Mouse (Mus musculus) myocyte (in vitro differentiated cells): ENCODE results near the gene Arid4a. TPM values are rescaled to one million over a fixed set of nuclear protein-coding genes. Genes with fewer than 3 reads are reported as not detected.
A peak's percentile ranks its signal among the peaks of the same experiment; 100 is the strongest.

ENCODE experiments used
- H3K27me3 ChIP-seq: one replicate; pipeline ENCODE4 v1.6.1; 2011; ENCODE audit not compliant: control insufficient read depth, insufficient read depth, insufficient read length
- H3K36me3 ChIP-seq: one replicate; pipeline ENCODE4 v1.6.1; 2011; ENCODE audit not compliant: control insufficient read depth, insufficient read depth
- H3K4me2 ChIP-seq: one replicate; pipeline ENCODE4 v1.6.1; 2011; ENCODE audit warnings: low read depth, control low read depth
- H3K4me3 ChIP-seq: one replicate; pipeline ENCODE4 v1.5.1; 2011; ENCODE audit warnings: mild to moderate bottlenecking, control low read depth, moderate library complexity
- H3K79me2 ChIP-seq: one replicate; pipeline ENCODE4 v1.6.1; 2011; ENCODE audit not compliant: control insufficient read depth, insufficient read depth
- H3ac ChIP-seq: one replicate; pipeline ENCODE4 v1.6.1; 2011; ENCODE audit not compliant: control insufficient read depth, insufficient read length
- CEBPB ChIP-seq: IDR thresholded peaks from 2 replicates; pipeline ENCODE4 v1.6.1; 2011; ENCODE audit warnings: mild to moderate bottlenecking, moderate library complexity; ENCODE audit not compliant: poor library complexity, insufficient read depth, severe bottlenecking
- E2F4 ChIP-seq: IDR thresholded peaks from one replicate; pipeline ENCODE4 v1.6.1; 2011; ENCODE audit warnings: mild to moderate bottlenecking, control low read depth, moderate library complexity; ENCODE audit not compliant: insufficient read depth
- MAX ChIP-seq: IDR thresholded peaks from one replicate; pipeline ENCODE4 v1.6.1; 2011; ENCODE audit warnings: low read depth, mild to moderate bottlenecking, control low read depth
- MYOD1 ChIP-seq, 3 experiments: IDR thresholded peaks; one replicate each; pipeline ENCODE4 v1.6.1; 2011; ENCODE audit warnings: control low read depth in 2 of 3, low read depth in 2 of 3, mild to moderate bottlenecking in 2 of 3, moderate library complexity in 1 of 3; ENCODE audit not compliant: insufficient read length in 2 of 3, control insufficient read depth in 1 of 3
- MYOG ChIP-seq, 3 experiments: IDR thresholded peaks; one replicate each; pipeline ENCODE4 v1.6.1; 2011; ENCODE audit warnings: control low read depth in 2 of 3, low read depth in 2 of 3, mild to moderate bottlenecking in 2 of 3; ENCODE audit not compliant: insufficient read length in 2 of 3, control insufficient read depth in 1 of 3, insufficient read depth in 1 of 3
- POLR2A ChIP-seq: IDR thresholded peaks from one replicate; pipeline ENCODE4 v1.6.1; 2011; ENCODE audit warnings: low read depth, mild to moderate bottlenecking, control low read depth, moderate library complexity; ENCODE audit not compliant: insufficient read length
- POLR2AphosphoS2 ChIP-seq: IDR thresholded peaks from one replicate; pipeline ENCODE4 v1.6.1; 2011; ENCODE audit warnings: low read depth, control low read depth; ENCODE audit not compliant: insufficient read length
- REST ChIP-seq: IDR thresholded peaks from one replicate; pipeline ENCODE4 v1.6.1; 2011; ENCODE audit warnings: mild to moderate bottlenecking, control low read depth, moderate library complexity; ENCODE audit not compliant: insufficient read depth, insufficient read length
- SRF ChIP-seq: IDR thresholded peaks from one replicate; pipeline ENCODE4 v1.6.1; 2011; ENCODE audit warnings: low read depth; ENCODE audit not compliant: control insufficient read depth, insufficient read length
- TCF12 ChIP-seq: IDR thresholded peaks from one replicate; pipeline ENCODE4 v1.6.1; 2011; ENCODE audit warnings: mild to moderate bottlenecking, control low read depth; ENCODE audit not compliant: poor library complexity, insufficient read depth, severe bottlenecking
- TCF3 ChIP-seq: IDR thresholded peaks from one replicate; pipeline ENCODE4 v1.6.1; 2011; ENCODE audit warnings: low read depth, control low read depth; ENCODE audit not compliant: insufficient read length
- USF1 ChIP-seq: IDR thresholded peaks from one replicate; pipeline ENCODE4 v1.6.1; 2011; ENCODE audit warnings: low read depth, mild to moderate bottlenecking, control low read depth, moderate library complexity
- polyA plus RNA-seq: library from polyadenylated mRNA; unstranded; fragments of >200 nt; fragmentation: generic; extraction: Trizol; gene quantifications from one replicate; pipeline ENCODE4 v1.2.1, GENCODE M21; 2012; ENCODE audit warnings: missing spikeins

Arid4a gene
- polyA plus RNA-seq, 1 experiment, result 1.7 TPM

GRCm38 (mm10) chr12:71006901-71007300, 8.9 kb upstream of the Arid4a start:
- Histone ChIP-seq H3K79me2 (peaks cover 28% of the 10 kb centered on the region), H3K27me3 (no peaks in the 10 kb centered on the region), H3ac (no peak overlapping the region), H3K4me2 (no peak overlapping the region), H3K36me3 (peaks cover 50% of the 10 kb centered on the region), H3K4me3 (no peak overlapping the region)
- TF ChIP-seq SRF (no peak), E2F4 (no peak), CEBPB (no peak), USF1 (no peak), MYOD1 (IDR thresholded peaks at IDR 0.05; ENCODE audit: control insufficient read depth in 1 of 3, insufficient read length in 2 of 3, low read depth in 2 of 3) (no peak), TCF3 (no peak), POLR2AphosphoS2 (no peak), REST (no peak), MYOG (IDR thresholded peaks at IDR 0.05; ENCODE audit: control insufficient read depth in 1 of 3, insufficient read depth in 1 of 3, insufficient read length in 2 of 3, low read depth in 2 of 3) (no peak), MAX (no peak), POLR2A (no peak), TCF12 (no peak)

GRCm38 (mm10) chr12:71009769-71010168, 6.0 kb upstream of the Arid4a start:
- H3K36me3 ChIP-seq, result peaks cover 41% of the 10 kb centered on the region
- no peak overlapping the region for H3K4me2 ChIP-seq
- H3K4me3 ChIP-seq, result no peak overlapping the region
- no peak overlapping the region for H3ac ChIP-seq
- peaks cover 57% of the 10 kb centered on the region for H3K79me2 ChIP-seq
- H3K27me3 ChIP-seq, result no peaks in the 10 kb centered on the region
- TF ChIP-seq MYOG (IDR thresholded peaks at IDR 0.05; ENCODE audit: control insufficient read depth in 1 of 3, insufficient read depth in 1 of 3, insufficient read length in 2 of 3, low read depth in 2 of 3) (no peak), MYOD1 (IDR thresholded peaks at IDR 0.05; ENCODE audit: control insufficient read depth in 1 of 3, insufficient read length in 2 of 3, low read depth in 2 of 3) (no peak), TCF3 (no peak), TCF12 (no peak), REST (no peak), MAX (no peak), CEBPB (no peak), POLR2A (no peak), SRF (no peak)

DNA sequence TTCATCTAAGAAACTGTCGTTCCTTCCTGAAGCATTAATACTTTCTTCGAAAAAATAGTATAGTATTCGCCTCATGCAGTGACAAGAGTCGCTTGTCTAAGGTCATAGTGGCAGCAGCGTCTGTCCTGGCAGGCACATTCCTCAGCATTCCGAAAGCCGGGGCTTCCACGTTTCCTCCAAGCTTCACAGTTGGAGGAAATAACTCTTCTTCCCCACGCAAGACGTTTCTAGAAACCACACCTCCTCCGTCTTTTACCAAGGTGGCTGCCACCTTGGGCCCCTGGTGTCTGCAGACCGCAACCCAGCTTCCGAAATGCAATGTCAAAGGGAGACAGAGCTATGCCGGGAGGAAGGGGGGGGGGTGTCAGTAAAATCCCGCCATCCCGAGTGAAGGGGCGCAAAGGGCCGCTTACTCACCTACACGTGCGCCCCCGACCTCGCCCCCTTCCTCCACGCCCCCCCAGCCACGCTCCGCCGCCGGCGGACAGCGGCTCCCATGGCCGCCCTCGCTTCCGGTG, 886 bp upstream of the Arid4a start:
- no peak for TF ChIP-seq REST
- H3K4me3 ChIP-seq, result peak overlapping the region; percentile 59
- peak overlapping the region; percentile 90 for H3K4me2 ChIP-seq
- peak overlapping the region; percentile 89 for H3ac ChIP-seq
- H3K79me2 ChIP-seq, result peaks cover 50% of the 10 kb centered on the region
- H3K27me3 ChIP-seq, result no peaks in the 10 kb centered on the region
- H3K36me3 ChIP-seq, result peaks cover 21% of the 10 kb centered on the region

DNA sequence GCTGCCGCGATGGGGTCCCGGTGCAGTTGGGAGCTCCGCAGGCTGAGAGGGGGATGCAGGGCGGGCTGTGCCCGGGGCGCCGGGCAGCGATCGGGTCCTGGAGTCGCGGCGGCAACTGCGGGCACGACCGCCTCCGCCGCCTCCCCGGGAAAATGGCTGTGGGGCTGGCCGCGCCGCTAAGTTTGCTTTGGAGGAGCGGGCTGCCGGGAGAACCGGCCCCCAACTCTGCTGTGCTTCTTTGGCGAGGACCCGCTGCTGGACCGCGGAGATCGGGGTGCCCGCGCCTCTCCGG, 367 bp downstream of the Arid4a start:
- Histone ChIP-seq H3K36me3 (peaks cover 23% of the 10 kb centered on the region), H3K4me2 (no peak overlapping the region), H3K27me3 (no peaks in the 10 kb centered on the region), H3K4me3 (peak overlapping the region; percentile 59), H3ac (peak overlapping the region; percentile 89), H3K79me2 (peaks cover 38% of the 10 kb centered on the region)
- TF ChIP-seq MYOG (IDR thresholded peaks at IDR 0.05; ENCODE audit: control insufficient read depth in 1 of 3, insufficient read depth in 1 of 3, insufficient read length in 2 of 3, low read depth in 2 of 3) (peak in 1 of 3 experiments; percentile 23), POLR2AphosphoS2 (no peak)

GRCm38 (mm10) chr12:71016503-71017241, 882 bp downstream of the Arid4a start:
- no peak for TF ChIP-seq CEBPB
- peak; percentile 51 for TF ChIP-seq POLR2A
- Histone ChIP-seq H3K79me2 (peaks cover 32% of the 10 kb centered on the region), H3K4me2 (peak overlapping the region; percentile 84), H3K27me3 (no peaks in the 10 kb centered on the region), H3K36me3 (peaks cover 20% of the 10 kb centered on the region), H3K4me3 (peak overlapping the region; percentile 59), H3ac (peak overlapping the region; percentile 89)

DNA sequence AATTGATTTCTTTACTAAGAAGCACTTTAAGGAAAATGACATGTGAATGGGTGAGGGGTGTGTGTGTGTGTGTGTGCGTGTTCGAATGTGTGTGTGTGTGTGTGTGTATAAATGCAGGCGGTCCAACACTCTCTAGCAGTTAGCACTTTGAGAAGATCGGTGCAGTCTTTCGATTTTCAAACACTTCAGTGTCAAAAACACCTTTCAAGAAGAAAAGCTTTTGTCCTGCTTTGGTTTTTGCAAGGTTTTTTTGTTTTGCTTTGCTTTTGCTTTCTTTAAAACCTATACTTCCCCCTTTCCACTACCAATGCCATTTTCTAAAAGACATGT, 1.4 kb downstream of the Arid4a start:
- Histone ChIP-seq H3K36me3 (peaks cover 14% of the 10 kb centered on the region), H3K4me2 (peak overlapping the region; percentile 84), H3K27me3 (no peaks in the 10 kb centered on the region), H3K4me3 (peak overlapping the region; percentile 59), H3ac (peak overlapping the region; percentile 89), H3K79me2 (peaks cover 27% of the 10 kb centered on the region)
- TF ChIP-seq SRF, result no peak
- TF ChIP-seq MYOD1 (IDR thresholded peaks at IDR 0.05; ENCODE audit: control insufficient read depth in 1 of 3, insufficient read length in 2 of 3, low read depth in 2 of 3), result no peak
- TF ChIP-seq TCF12, result no peak
- TF ChIP-seq POLR2AphosphoS2, result no peak
